Mouse (Mus musculus) embryonic facial prominence, embryonic 10.5 days (tissue): Measurements from ENCODE around the gene Samd13. TPM values are rescaled to one million over a fixed set of nuclear protein-coding genes. Genes with fewer than 3 reads are reported as not detected.

Experiments used
- DNase-seq: peaks from one replicate; pipeline ENCODE4 v3.0.0-alpha.2; 2017; ENCODE audit warnings: low spot score
- H3K27ac ChIP-seq: fragments of 300-500 bp; sonication (generic); replicated peaks from 2 replicates; pipeline ENCODE4 v1.5.1; 2016; ENCODE audit warnings: mild to moderate bottlenecking
- H3K27me3 ChIP-seq: fragments of 300-500 bp; sonication (generic); replicated peaks from 2 replicates; pipeline ENCODE4 v1.6.1; 2016; ENCODE audit warnings: low read depth, mild to moderate bottlenecking; ENCODE audit not compliant: poor library complexity, severe bottlenecking
- H3K36me3 ChIP-seq: fragments of 300-500 bp; sonication (generic); replicated peaks from 2 replicates; pipeline ENCODE4 v1.6.1; 2016; ENCODE audit warnings: mild to moderate bottlenecking, moderate library complexity
- H3K4me1 ChIP-seq: fragments of 300-500 bp; sonication (generic); 2 replicates; pipeline ENCODE4 v1.6.1; 2016
- H3K4me3 ChIP-seq: fragments of 300-500 bp; sonication (generic); 2 replicates; pipeline ENCODE4 v1.5.1; 2016; ENCODE audit warnings: mild to moderate bottlenecking, moderate library complexity
- H3K9me3 ChIP-seq: fragments of 300-500 bp; sonication (generic); 2 replicates; pipeline ENCODE4 v1.6.1; 2016; ENCODE audit warnings: mild to moderate bottlenecking
- WGBS: fragments of 180-500 bp; shearing (Covaris S2); methylation state at CpG from one replicate; pipeline ENCODE4 v1.1.7; 2016; 5-methylcytosine and 5-hydroxymethylcytosine counted together
- polyA plus RNA-seq: library from polyadenylated mRNA; unstranded; fragments of >200 nt; fragmentation: Nextera tagmentation; extraction: Ambion mirVana; gene quantifications from 2 replicates; pipeline ENCODE4 v1.2.1, GENCODE M21; 2016

The Samd13 gene
- polyA plus RNA-seq, 1 experiment from 2014 or later: 0.92 TPM

DNA sequence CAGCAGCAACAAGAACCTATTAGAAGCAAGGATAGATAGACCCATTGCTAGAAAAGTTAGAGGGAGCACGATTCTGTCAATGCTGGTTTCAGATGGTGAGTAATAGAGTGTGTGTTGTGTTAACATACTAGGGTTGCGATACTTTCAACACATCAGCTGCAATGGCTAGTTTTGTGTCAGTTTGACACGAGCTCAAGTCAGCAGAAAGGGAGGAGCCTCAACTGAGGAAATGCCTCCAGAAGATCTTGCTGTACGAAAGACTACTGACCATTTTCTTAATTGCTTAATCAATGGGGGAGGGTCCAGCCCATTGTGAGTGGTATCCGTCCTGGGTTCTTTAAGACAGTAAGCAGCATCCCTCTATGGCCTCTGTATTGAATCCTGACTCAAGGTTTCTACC lies 7.2 kb upstream of the Samd13 start:
- DNase-seq: no peak
- Histone ChIP-seq H3K4me1 (0 out of 2 replicates have a peak, but pooled peaks cover 2% of the 10 kb centered on the region), H3K9me3 (no peaks in the 10 kb centered on the region), H3K36me3 (no peaks in the 10 kb centered on the region), H3K4me3 (no peak overlapping the region), H3K27me3 (no peaks in the 10 kb centered on the region), H3K27ac (no peak overlapping the region)
- WGBS: 80% methylated on average over 5 of the region's 5 CpGs

- Histone ChIP-seq H3K4me3 (no peak overlapping the region), H3K9me3 (no peaks in the 10 kb centered on the region), H3K4me1 (peaks cover 24% of the 10 kb centered on the region), H3K36me3 (no peaks in the 10 kb centered on the region), H3K27ac (no peak overlapping the region), H3K27me3 (peaks cover 30% of the 10 kb centered on the region)
- DNase-seq: no peak
- WGBS: 71% methylated on average over 4 of the region's 4 CpGs
Observed at GRCm38 (mm10) chr3:146687121-146687725, 1.8 kb upstream of the Samd13 start.

- DNase-seq: no peak
- Histone ChIP-seq H3K4me3 (no peak overlapping the region), H3K27me3 (peaks cover 30% of the 10 kb centered on the region), H3K27ac (no peak overlapping the region), H3K9me3 (no peaks in the 10 kb centered on the region), H3K4me1 (peaks cover 26% of the 10 kb centered on the region), H3K36me3 (no peaks in the 10 kb centered on the region)
- WGBS: 89% methylated on average over 8 of the region's 8 CpGs
Observed at GRCm38 (mm10) chr3:146686428-146686827, 1.0 kb upstream of the Samd13 start.

DNA sequence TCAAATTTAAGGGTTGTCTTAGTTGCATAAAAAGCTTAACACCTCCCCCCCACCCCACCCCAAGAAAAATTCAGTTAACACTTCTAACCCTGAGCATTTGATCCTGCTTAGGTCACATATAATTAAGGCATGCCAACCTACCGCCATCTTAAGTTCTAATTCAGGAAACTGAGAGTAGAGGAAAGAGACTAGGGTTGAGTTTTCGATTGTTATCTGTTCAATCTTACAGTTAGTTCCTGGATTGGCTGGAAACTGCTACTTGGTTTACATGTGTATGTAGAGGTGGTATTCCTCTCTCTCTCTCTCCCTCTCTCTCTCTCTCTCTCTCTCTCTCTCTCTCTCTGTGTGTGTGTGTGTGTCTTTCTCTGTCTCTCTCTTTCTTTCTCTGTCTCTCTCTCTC lies 2.3 kb downstream of the Samd13 start:
- 79% methylated on average over 2 of the region's 2 CpGs for WGBS
- peaks cover 26% of the 10 kb centered on the region for H3K4me1 ChIP-seq
- no peak for DNase-seq

DNA sequence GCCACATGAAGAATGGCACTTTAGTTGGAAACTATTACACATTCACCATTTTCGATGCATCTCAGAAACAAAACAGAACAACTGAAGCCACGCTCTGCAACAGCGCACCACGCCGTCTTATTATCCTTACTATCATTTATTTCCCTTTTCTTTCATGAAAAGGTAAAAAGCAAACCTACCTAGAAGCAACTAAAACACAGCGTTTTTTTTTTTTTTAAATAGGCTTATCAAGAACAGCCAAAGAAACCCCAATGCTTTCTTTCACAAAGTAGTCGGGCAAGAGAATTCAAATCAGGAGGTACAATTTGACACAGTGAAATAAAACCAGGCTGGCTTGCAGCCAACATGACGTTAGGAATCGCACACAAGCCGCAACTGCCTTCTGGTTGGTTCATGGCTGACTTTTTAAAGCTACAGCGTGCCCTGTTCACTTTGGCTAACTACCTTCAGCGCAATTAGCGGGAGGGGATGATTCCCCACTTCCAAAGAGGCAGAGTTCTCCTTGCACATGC lies 3.2 kb downstream of the Samd13 start:
- peak overlapping the region; percentile 66; the same call in 1 of the 2 replicates for H3K27ac ChIP-seq
- peak; percentile 28 for DNase-seq
- H3K27me3 ChIP-seq: peaks cover 30% of the 10 kb centered on the region
- no peaks in the 10 kb centered on the region for H3K9me3 ChIP-seq
- 58% methylated on average over 13 of the region's 13 CpGs for WGBS
- H3K4me3 ChIP-seq: no peak overlapping the region
- peaks cover 24% of the 10 kb centered on the region for H3K4me1 ChIP-seq
- no peaks in the 10 kb centered on the region for H3K36me3 ChIP-seq

More for the DNA sequence above, 2.3 kb downstream of the Samd13 start:
- no peaks in the 10 kb centered on the region for H3K9me3 ChIP-seq
- no peak overlapping the region for H3K4me3 ChIP-seq
- H3K36me3 ChIP-seq: no peaks in the 10 kb centered on the region
- peaks cover 30% of the 10 kb centered on the region for H3K27me3 ChIP-seq
- no peak overlapping the region for H3K27ac ChIP-seq

- peaks cover 24% of the 10 kb centered on the region for H3K4me1 ChIP-seq
- peaks cover 30% of the 10 kb centered on the region for H3K27me3 ChIP-seq
- WGBS: 88% methylated on average over 8 of the region's 8 CpGs
- H3K9me3 ChIP-seq: no peaks in the 10 kb centered on the region
- no peak for DNase-seq
- H3K36me3 ChIP-seq: no peaks in the 10 kb centered on the region
- no peak overlapping the region for H3K27ac ChIP-seq
- no peak overlapping the region for H3K4me3 ChIP-seq
Observed at GRCm38 (mm10) chr3:146681696-146682095, 3.7 kb downstream of the Samd13 start.

GRCm38 (mm10) chr3:146680625-146681024 lies 4.8 kb downstream of the Samd13 start:
- no peak overlapping the region for H3K4me3 ChIP-seq
- H3K4me1 ChIP-seq: peaks cover 19% of the 10 kb centered on the region
- H3K36me3 ChIP-seq: no peaks in the 10 kb centered on the region
- H3K27me3 ChIP-seq: peaks cover 21% of the 10 kb centered on the region
- no peak overlapping the region for H3K27ac ChIP-seq
- H3K9me3 ChIP-seq: no peaks in the 10 kb centered on the region
- 91% methylated on average over 13 of the region's 13 CpGs for WGBS
- no peak for DNase-seq

GRCm38 (mm10) chr3:146679646-146680045 lies 5.7 kb downstream of the Samd13 start:
- WGBS: 91% methylated on average over 16 of the region's 16 CpGs
- no peak overlapping the region for H3K27ac ChIP-seq
- peaks cover 10% of the 10 kb centered on the region for H3K4me1 ChIP-seq
- H3K27me3 ChIP-seq: peaks cover 17% of the 10 kb centered on the region
- no peak for DNase-seq
- no peak overlapping the region for H3K4me3 ChIP-seq
- no peaks in the 10 kb centered on the region for H3K9me3 ChIP-seq
- H3K36me3 ChIP-seq: no peaks in the 10 kb centered on the region

DNA sequence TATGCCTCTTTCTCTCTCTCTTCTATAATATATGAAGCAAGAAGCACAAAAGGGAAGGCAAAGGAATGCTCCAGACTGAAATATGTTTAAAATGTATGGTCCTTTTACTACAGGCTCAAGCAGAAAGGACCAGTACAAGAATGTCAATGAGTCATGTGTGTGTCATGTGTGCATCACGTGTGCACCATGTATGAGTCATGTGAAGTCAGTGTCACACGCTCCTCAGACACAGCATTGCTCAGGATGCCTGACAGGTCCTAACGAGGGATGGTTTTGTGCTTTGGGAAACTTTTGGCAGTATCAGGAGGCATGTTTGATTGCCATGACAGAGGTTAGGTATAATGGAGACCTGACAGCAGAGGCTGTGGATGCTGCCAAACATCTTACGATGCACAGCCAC lies 9.2 kb downstream of the Samd13 start:
- H3K27me3 ChIP-seq: no peaks in the 10 kb centered on the region
- H3K27ac ChIP-seq: no peak overlapping the region
- no peaks in the 10 kb centered on the region for H3K9me3 ChIP-seq
- H3K4me1 ChIP-seq: no peaks in the 10 kb centered on the region
- no peaks in the 10 kb centered on the region for H3K36me3 ChIP-seq
- no peak overlapping the region for H3K4me3 ChIP-seq
- no peak for DNase-seq
- 92% methylated on average over 4 of the region's 4 CpGs for WGBS

- Histone ChIP-seq H3K4me1 (no peaks in the 10 kb centered on the region), H3K27ac (no peak overlapping the region), H3K9me3 (no peaks in the 10 kb centered on the region), H3K4me3 (no peak overlapping the region), H3K27me3 (no peaks in the 10 kb centered on the region), H3K36me3 (no peaks in the 10 kb centered on the region)
- 88% methylated on average over 1 of the region's 1 CpGs for WGBS
- no peak for DNase-seq
Observed at GRCm38 (mm10) chr3:146675101-146675500, 10.3 kb downstream of the Samd13 start.

GRCm38 (mm10) chr3:146671121-146671520 lies 14.3 kb downstream of the Samd13 start:
- H3K36me3 ChIP-seq: no peaks in the 10 kb centered on the region
- H3K4me3 ChIP-seq: no peak overlapping the region
- no peak overlapping the region for H3K27ac ChIP-seq
- 60% methylated on average over 2 of the region's 2 CpGs for WGBS
- no peaks in the 10 kb centered on the region for H3K9me3 ChIP-seq
- H3K4me1 ChIP-seq: no peaks in the 10 kb centered on the region
- no peak for DNase-seq
- H3K27me3 ChIP-seq: no peaks in the 10 kb centered on the region

- Histone ChIP-seq H3K27me3 (no peaks in the 10 kb centered on the region), H3K36me3 (no peaks in the 10 kb centered on the region), H3K27ac (no peak overlapping the region), H3K9me3 (no peaks in the 10 kb centered on the region), H3K4me3 (no peak overlapping the region), H3K4me1 (no peaks in the 10 kb centered on the region)
- WGBS: 81% methylated on average over 7 of the region's 7 CpGs
- no peak for DNase-seq
Observed at GRCm38 (mm10) chr3:146661907-146662306, 23.5 kb downstream of the Samd13 start.

- no peak for DNase-seq
- H3K36me3 ChIP-seq: no peaks in the 10 kb centered on the region
- no peaks in the 10 kb centered on the region for H3K9me3 ChIP-seq
- no peaks in the 10 kb centered on the region for H3K4me1 ChIP-seq
- H3K27me3 ChIP-seq: no peaks in the 10 kb centered on the region
- no peak overlapping the region for H3K27ac ChIP-seq
- no peak overlapping the region for H3K4me3 ChIP-seq
- WGBS: 81% methylated on average over 6 of the region's 6 CpGs
Observed at GRCm38 (mm10) chr3:146661001-146661400, 24.4 kb downstream of the Samd13 start.
